Mouse (Mus musculus): ENCODE data around the gene Vps53. TPM values are rescaled to one million over a fixed set of nuclear protein-coding genes. Genes with fewer than 3 reads are reported as not detected.
A peak's percentile ranks its signal among the peaks of the same experiment; 100 is the strongest.

Vps53 gene
- polyA plus RNA-seq, 1 experiment from 2014 or later: 63.8 TPM

GRCm38 (mm10) chr11:76042882-76043281, 136.6 kb downstream of the Vps53 start:
- H3K4me2 ChIP-seq (ENCODE audit: low read length): no peak overlapping the region
- no peaks in the 10 kb centered on the region for H3K9me3 ChIP-seq (replicated peaks; ENCODE audit: control insufficient read depth, low read length)
- 0 out of 2 replicates have a peak, but pooled peaks cover 2% of the 10 kb centered on the region for H3K4me1 ChIP-seq (ENCODE audit: control insufficient read depth, insufficient read depth, low read length)
- no peak overlapping the region for H3K9ac ChIP-seq (ENCODE audit: low read length)
- no peak overlapping the region for H3K4me3 ChIP-seq (ENCODE audit: low read depth, low read length)
- DNase-seq (ENCODE audit: low spot score) (peak; percentile 24), ATAC-seq (no peak)
- 54% methylated on average over 5 of the region's 5 CpGs for WGBS
- H3K27me3 ChIP-seq (replicated peaks; ENCODE audit: control insufficient read depth, insufficient read depth, low read length): no peaks in the 10 kb centered on the region
- H3K27ac ChIP-seq (ENCODE audit: low read depth, low read length): no peak overlapping the region
- peaks cover 21% of the 10 kb centered on the region for H3K36me3 ChIP-seq (ENCODE audit: control insufficient read depth, insufficient read depth, low read length)

- H3K36me3 ChIP-seq (ENCODE audit: control insufficient read depth, insufficient read depth, low read length): peaks cover 21% of the 10 kb centered on the region
- H3K27me3 ChIP-seq (replicated peaks; ENCODE audit: control insufficient read depth, insufficient read depth, low read length): no peaks in the 10 kb centered on the region
- H3K4me3 ChIP-seq (ENCODE audit: low read depth, low read length): no peak overlapping the region
- H3K27ac ChIP-seq (ENCODE audit: low read depth, low read length): no peak overlapping the region
- no peak for ATAC-seq
- no peak for DNase-seq (ENCODE audit: low spot score)
- 72% methylated on average over 10 of the region's 10 CpGs for WGBS
- 0 out of 2 replicates have a peak, but pooled peaks cover 2% of the 10 kb centered on the region for H3K4me1 ChIP-seq (ENCODE audit: control insufficient read depth, insufficient read depth, low read length)
- H3K4me2 ChIP-seq (ENCODE audit: low read length): no peak overlapping the region
- no peaks in the 10 kb centered on the region for H3K9me3 ChIP-seq (replicated peaks; ENCODE audit: control insufficient read depth, low read length)
- no peak overlapping the region for H3K9ac ChIP-seq (ENCODE audit: low read length)
Measured at GRCm38 (mm10) chr11:76042041-76042638, 137.3 kb downstream of the Vps53 start.

GRCm38 (mm10) chr11:76040761-76041376, 138.6 kb downstream of the Vps53 start:
- H3K9ac ChIP-seq (ENCODE audit: low read length): no peak overlapping the region
- H3K36me3 ChIP-seq (ENCODE audit: control insufficient read depth, insufficient read depth, low read length): peaks cover 13% of the 10 kb centered on the region
- 0 out of 2 replicates have a peak, but pooled peaks cover 2% of the 10 kb centered on the region for H3K4me1 ChIP-seq (ENCODE audit: control insufficient read depth, insufficient read depth, low read length)
- no peaks in the 10 kb centered on the region for H3K27me3 ChIP-seq (replicated peaks; ENCODE audit: control insufficient read depth, insufficient read depth, low read length)
- no peak overlapping the region for H3K4me3 ChIP-seq (ENCODE audit: low read depth, low read length)
- ATAC-seq: no peak
- no peaks in the 10 kb centered on the region for H3K9me3 ChIP-seq (replicated peaks; ENCODE audit: control insufficient read depth, low read length)
- no peak overlapping the region for H3K4me2 ChIP-seq (ENCODE audit: low read length)
- WGBS: 53% methylated on average over 4 of the region's 4 CpGs
- H3K27ac ChIP-seq (ENCODE audit: low read depth, low read length): no peak overlapping the region
- DNase-seq (ENCODE audit: low spot score): no peak

- 90% methylated on average over 8 of the region's 8 CpGs for WGBS
- Histone ChIP-seq H3K4me2 (ENCODE audit: low read length) (no peak overlapping the region), H3K4me1 (ENCODE audit: control insufficient read depth, insufficient read depth, low read length) (0 out of 2 replicates have a peak, but pooled peaks cover 2% of the 10 kb centered on the region), H3K9ac (ENCODE audit: low read length) (no peak overlapping the region), H3K36me3 (ENCODE audit: control insufficient read depth, insufficient read depth, low read length) (peaks cover 5% of the 10 kb centered on the region; the same call in 1 of the 2 replicates), H3K4me3 (ENCODE audit: low read depth, low read length) (no peak overlapping the region), H3K9me3 (replicated peaks; ENCODE audit: control insufficient read depth, low read length) (no peaks in the 10 kb centered on the region), H3K27me3 (replicated peaks; ENCODE audit: control insufficient read depth, insufficient read depth, low read length) (no peaks in the 10 kb centered on the region), H3K27ac (ENCODE audit: low read depth, low read length) (no peak overlapping the region)
- no peak for ATAC-seq
- DNase-seq (ENCODE audit: low spot score): no peak
Measured at GRCm38 (mm10) chr11:76040106-76040505, 139.3 kb downstream of the Vps53 start.

- WGBS: 89% methylated on average over 3 of the region's 3 CpGs
- no peak overlapping the region for H3K27ac ChIP-seq (ENCODE audit: low read depth, low read length)
- no peaks in the 10 kb centered on the region for H3K9me3 ChIP-seq (replicated peaks; ENCODE audit: control insufficient read depth, low read length)
- DNase-seq (ENCODE audit: low spot score) (no peak), ATAC-seq (no peak)
- H3K4me1 ChIP-seq (ENCODE audit: control insufficient read depth, insufficient read depth, low read length): 0 out of 2 replicates have a peak, but pooled peaks cover 2% of the 10 kb centered on the region
- no peaks in the 10 kb centered on the region for H3K36me3 ChIP-seq (ENCODE audit: control insufficient read depth, insufficient read depth, low read length)
- no peak overlapping the region for H3K4me3 ChIP-seq (ENCODE audit: low read depth, low read length)
- no peak overlapping the region for H3K9ac ChIP-seq (ENCODE audit: low read length)
- H3K27me3 ChIP-seq (replicated peaks; ENCODE audit: control insufficient read depth, insufficient read depth, low read length): no peaks in the 10 kb centered on the region
- H3K4me2 ChIP-seq (ENCODE audit: low read length): no peak overlapping the region
Measured at GRCm38 (mm10) chr11:76039271-76040053, 140.0 kb downstream of the Vps53 start.

- Histone ChIP-seq H3K4me3 (ENCODE audit: low read depth, low read length) (no peak overlapping the region), H3K4me1 (ENCODE audit: control insufficient read depth, insufficient read depth, low read length) (0 out of 2 replicates have a peak, but pooled peaks cover under 1% of the 10 kb centered on the region), H3K36me3 (ENCODE audit: control insufficient read depth, insufficient read depth, low read length) (no peaks in the 10 kb centered on the region), H3K4me2 (ENCODE audit: low read length) (no peak overlapping the region), H3K27ac (ENCODE audit: low read depth, low read length) (no peak overlapping the region), H3K27me3 (replicated peaks; ENCODE audit: control insufficient read depth, insufficient read depth, low read length) (no peaks in the 10 kb centered on the region), H3K9me3 (replicated peaks; ENCODE audit: control insufficient read depth, low read length) (no peaks in the 10 kb centered on the region), H3K9ac (ENCODE audit: low read length) (no peak overlapping the region)
- ATAC-seq (no peak), DNase-seq (ENCODE audit: low spot score) (no peak)
- WGBS: 59% methylated on average over 6 of the region's 6 CpGs
Measured at GRCm38 (mm10) chr11:76037581-76038294, 141.7 kb downstream of the Vps53 start.

- ATAC-seq (no peak), DNase-seq (ENCODE audit: low spot score) (no peak)
- Histone ChIP-seq H3K36me3 (ENCODE audit: control insufficient read depth, insufficient read depth, low read length) (no peaks in the 10 kb centered on the region), H3K4me3 (ENCODE audit: low read depth, low read length) (no peak overlapping the region), H3K27ac (ENCODE audit: low read depth, low read length) (no peak overlapping the region), H3K9ac (ENCODE audit: low read length) (no peak overlapping the region), H3K27me3 (replicated peaks; ENCODE audit: control insufficient read depth, insufficient read depth, low read length) (no peaks in the 10 kb centered on the region), H3K4me1 (ENCODE audit: control insufficient read depth, insufficient read depth, low read length) (no peaks in the 10 kb centered on the region), H3K4me2 (ENCODE audit: low read length) (no peak overlapping the region), H3K9me3 (replicated peaks; ENCODE audit: control insufficient read depth, low read length) (no peaks in the 10 kb centered on the region)
- 88% methylated on average over 8 of the region's 8 CpGs for WGBS
Measured at GRCm38 (mm10) chr11:76035182-76035581, 144.3 kb downstream of the Vps53 start.

GRCm38 (mm10) chr11:76033836-76034235, 145.6 kb downstream of the Vps53 start:
- ATAC-seq: no peak
- 89% methylated on average over 4 of the region's 4 CpGs for WGBS
- no peaks in the 10 kb centered on the region for H3K36me3 ChIP-seq (ENCODE audit: control insufficient read depth, insufficient read depth, low read length)

More at GRCm38 (mm10) chr11:76033836-76034235, 145.6 kb downstream of the Vps53 start:
- Histone ChIP-seq H3K27me3 (replicated peaks; ENCODE audit: control insufficient read depth, insufficient read depth, low read length) (no peaks in the 10 kb centered on the region), H3K4me2 (ENCODE audit: low read length) (no peak overlapping the region), H3K27ac (ENCODE audit: low read depth, low read length) (no peak overlapping the region), H3K4me3 (ENCODE audit: low read depth, low read length) (no peak overlapping the region), H3K4me1 (ENCODE audit: control insufficient read depth, insufficient read depth, low read length) (no peaks in the 10 kb centered on the region), H3K9ac (ENCODE audit: low read length) (no peak overlapping the region), H3K9me3 (replicated peaks; ENCODE audit: control insufficient read depth, low read length) (no peaks in the 10 kb centered on the region)
- no peak for DNase-seq (ENCODE audit: low spot score)

Data from forebrain, embryonic 14.5 days (tissue).